Mouse (Mus musculus): ENCODE measurements at regions not wholly inside any gene's neighbourhood (a gene's known extent, or its start where the extent isn't known, plus 50 kb on each side); places are given as distances from the start of the nearest gene placed in this dataset.
"Not testable (repeated sequence)": the region's sequence is repeated elsewhere in the genome, so short reads cannot be mapped to it uniquely, and the experiment has no call there.

GRCm38 (mm10) chr8:39218716-39219115 lies 1456.2 kb upstream of the Adam24 start:
- peak; percentile 95 for ATAC-seq (ENCODE audit: low TSS enrichment)

- no peak for ATAC-seq (ENCODE audit: low TSS enrichment)
These were observed 1447.6 kb upstream of the Adam24 start for GRCm38 (mm10) chr8:39227239-39227638.

DNA sequence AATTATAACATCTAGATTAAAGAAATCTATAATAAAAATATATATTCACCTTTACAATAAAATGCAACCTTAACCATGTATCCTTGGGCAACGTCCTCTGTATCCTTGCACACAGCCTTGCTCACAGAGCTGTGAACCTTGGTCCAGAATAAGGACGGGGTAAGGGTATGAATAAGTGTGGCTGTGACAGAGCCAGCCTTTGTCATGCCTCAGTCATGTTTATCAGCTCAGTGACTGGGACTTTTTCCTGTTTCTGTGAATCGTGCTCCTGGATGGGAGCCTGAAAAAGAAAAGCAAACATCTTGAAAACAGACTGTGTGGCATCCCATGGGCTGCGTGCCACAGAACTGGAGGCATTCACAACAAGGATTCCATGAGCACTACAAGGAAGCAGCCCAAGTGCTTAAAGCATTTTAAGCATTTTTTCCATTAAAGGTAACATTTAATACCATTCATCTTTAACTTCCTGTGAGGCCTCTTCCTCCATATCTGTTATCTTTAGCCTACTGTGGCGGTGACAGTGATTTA lies 1405.8 kb upstream of the Adam24 start:
- ATAC-seq (ENCODE audit: low TSS enrichment): peak; percentile 67; the same call in 1 of the 2 replicates

DNA sequence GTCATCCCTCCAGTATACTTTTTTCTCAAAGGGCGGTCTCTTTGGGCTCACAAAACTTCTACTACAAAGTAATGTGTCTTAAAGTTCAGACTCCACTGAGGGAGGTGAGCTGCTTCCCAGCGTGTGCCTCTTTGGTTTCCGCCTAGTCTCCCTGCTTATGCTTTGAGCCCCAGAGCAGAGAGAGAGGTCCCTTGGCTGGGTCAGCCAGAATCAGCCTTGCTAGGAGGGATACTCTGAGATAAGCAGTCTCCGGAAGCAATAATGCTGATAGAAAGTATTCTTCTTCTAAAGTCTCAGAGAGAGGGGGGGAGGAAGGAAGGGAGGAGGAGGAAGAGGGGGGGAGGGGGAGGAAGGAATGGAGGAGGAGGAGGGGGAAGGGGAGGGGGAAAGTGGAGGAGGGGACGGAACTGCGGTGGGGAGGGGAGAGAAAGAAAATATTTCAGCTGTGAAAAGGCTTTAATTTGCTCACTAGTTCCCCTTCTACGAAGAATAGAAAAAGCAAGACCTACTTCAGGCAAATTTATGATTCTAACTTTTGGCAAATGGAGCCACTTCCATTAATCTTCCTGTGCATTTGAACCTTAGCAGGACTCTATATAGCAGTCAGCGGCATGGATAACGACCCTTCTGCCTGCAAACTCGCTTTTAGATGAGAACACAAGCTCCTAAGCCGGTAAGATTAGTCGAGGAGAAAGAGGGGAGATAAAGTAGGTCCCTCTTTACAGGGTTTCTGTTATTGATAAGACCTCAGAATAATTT lies 1377.2 kb upstream of the Adam24 start:
- ATAC-seq (ENCODE audit: low TSS enrichment): no peak

DNA sequence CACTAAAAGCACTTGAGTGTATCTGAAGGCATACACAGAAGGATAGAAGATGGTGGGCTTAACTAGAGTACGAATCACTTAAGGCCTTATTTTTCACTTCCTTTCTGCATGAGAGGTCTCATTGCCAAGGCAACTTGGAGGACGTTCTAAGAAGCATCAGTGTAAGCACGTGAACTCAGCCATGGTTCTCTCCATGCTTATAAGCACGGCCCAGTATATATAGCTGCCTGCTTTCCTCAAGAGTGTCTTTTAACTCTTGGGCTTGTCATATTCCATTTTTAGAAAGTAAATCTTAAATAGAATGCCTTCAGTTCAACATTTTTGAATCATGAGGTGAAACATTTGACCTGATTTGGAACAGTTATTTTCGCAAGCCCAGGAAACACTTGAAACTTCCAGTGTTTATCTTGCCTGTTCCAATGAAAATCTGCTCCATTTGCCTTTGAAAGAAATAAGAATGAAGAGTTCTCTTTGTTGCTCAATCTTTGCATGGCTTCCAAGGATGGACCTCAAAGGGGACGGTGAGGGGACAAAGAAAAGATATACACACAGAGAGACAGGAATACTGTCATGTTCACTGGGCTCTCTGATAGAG lies 1371.0 kb upstream of the Adam24 start:
- ATAC-seq (ENCODE audit: low TSS enrichment): no peak

DNA sequence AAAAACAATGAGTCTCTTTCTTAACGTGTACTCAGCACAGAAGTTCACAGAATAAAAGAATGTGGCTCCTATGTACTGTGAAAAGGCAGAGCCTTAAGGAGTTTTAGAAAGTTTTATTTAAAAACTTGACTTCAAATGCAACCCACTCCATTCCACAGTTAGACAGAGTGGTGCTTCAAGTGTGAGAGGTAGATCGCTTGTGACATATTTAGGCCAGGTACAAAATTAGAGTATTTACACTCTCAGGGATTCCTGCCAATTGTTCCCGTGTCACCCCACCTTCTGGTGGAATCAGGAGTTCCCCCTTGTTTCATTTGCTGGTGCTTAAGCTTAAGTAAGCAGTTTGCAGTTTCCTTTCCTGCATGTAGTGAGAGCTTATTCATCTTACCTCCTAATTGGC lies 1361.0 kb upstream of the Adam24 start:
- peak; percentile 60 for ATAC-seq (ENCODE audit: low TSS enrichment)

DNA sequence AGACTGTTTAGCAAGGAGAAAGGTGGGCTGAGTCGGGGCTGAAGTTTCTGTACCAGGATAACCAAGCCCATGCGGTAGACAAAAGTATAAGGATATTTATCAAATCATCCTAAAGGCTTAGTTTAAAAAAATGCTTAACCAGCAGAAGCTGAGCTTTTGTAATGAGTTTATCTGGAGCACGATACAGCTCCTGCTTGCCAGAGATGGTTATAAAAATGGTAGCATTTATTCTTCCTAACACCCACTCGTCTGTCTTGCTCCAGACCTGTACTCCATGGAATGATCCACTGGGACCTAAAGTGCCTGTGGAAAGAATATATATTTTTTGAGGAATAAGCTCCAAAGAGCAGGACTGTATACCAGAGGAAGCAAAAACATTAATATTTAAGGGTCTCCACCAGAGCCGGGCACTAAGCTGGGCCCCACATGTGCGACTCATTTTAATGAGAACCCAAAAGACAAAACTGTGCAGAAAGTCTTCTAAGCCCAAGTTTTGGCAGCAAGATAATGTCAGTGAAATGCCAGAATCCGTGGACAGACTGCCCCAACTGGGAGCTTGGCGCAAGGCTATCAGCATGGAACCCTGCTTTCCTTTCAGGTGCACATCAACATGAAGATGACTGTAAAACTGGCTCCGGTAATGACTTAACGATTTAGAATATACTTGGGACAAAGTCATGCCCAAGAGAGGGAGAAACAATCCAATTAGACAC lies 1359.2 kb upstream of the Adam24 start:
- ATAC-seq (ENCODE audit: low TSS enrichment): peak; percentile 88

GRCm38 (mm10) chr8:39316234-39316568 lies 1358.7 kb upstream of the Adam24 start:
- ATAC-seq (ENCODE audit: low TSS enrichment): no peak

- ATAC-seq (ENCODE audit: low TSS enrichment): no peak
These were observed 1345.5 kb upstream of the Adam24 start for GRCm38 (mm10) chr8:39329378-39329777.

DNA sequence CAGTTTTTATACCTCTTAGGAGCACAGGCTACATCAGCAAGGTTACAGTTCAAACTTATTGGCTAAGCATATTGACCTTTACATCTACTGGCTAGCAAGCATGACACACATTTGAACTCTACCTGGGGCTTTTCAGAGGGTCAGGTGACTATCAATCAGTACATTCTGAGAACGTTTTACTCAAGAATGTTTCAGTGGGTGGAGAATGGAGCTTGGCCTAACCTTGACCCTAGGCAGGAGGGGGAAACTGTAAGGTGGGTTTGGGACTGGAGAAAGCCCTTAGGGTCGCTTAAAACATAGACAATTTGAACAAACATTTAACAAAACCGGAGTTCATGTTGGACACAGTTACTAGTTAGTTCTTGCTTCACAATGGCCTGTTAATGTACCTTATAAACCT lies 1330.1 kb upstream of the Adam24 start:
- no peak for ATAC-seq (ENCODE audit: low TSS enrichment)

GRCm38 (mm10) chr8:39346471-39346870 lies 1328.4 kb upstream of the Adam24 start:
- peak; percentile 80 for ATAC-seq (ENCODE audit: low TSS enrichment)

DNA sequence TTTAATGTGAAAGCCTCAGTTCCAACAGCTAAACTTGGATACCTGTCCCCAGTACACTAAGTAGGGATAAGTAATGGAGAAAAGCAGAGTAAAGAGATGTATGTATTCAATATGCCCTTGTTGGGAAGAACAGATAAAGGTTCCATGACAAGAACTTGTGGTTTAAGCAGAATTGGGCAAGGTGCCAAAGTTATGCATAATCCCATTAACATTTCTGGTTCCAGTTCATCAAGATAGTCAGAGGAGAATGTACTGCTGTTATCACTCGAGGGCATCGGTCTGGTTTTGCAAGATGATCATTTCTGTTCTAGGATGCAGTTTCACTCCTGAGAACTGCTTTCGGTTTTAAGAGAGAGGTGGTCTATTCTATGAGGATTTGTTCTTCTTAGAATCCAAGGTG lies 1325.9 kb upstream of the Adam24 start:
- no peak for ATAC-seq (ENCODE audit: low TSS enrichment)

DNA sequence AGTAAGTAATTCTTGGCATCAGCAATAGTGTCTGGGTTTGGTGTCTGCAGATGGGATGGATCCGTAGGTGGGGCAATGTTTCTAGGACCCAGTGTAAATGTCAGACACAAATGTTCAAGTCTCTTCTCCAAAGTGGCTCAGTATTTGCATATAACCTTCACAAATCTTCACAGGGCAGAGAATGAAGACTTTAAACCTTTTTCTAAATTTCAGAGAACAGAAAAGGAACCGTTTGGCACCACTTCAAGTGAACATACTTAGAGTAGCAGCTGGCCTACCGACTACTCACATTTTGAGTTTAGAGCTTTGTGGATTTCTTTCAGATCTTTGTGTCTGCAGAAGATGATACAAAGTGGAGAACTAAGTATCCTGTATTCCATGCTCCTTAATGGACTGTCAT lies 1319.5 kb upstream of the Adam24 start:
- peak; percentile 66 for ATAC-seq (ENCODE audit: low TSS enrichment)

DNA sequence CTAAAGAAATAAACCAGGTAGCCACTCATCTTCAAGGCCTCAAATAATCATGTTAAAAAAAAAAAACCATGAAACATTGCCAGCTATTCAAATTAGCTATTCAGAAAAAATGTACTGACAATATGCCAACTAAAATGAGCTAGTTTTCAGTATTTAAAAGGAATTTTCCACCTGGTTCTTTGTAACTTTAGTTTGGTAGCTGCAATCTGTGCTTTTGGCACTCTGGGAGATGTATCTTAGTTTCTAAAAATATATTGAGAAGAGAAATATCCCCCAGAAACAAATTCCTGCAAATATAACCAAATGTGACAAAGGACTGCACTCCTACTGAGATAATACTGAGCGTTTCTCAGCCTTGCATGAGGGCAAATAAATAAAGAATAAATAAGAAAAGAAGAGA lies 1317.8 kb upstream of the Adam24 start:
- peak; percentile 29; the same call in 1 of the 2 replicates for ATAC-seq (ENCODE audit: low TSS enrichment)

DNA sequence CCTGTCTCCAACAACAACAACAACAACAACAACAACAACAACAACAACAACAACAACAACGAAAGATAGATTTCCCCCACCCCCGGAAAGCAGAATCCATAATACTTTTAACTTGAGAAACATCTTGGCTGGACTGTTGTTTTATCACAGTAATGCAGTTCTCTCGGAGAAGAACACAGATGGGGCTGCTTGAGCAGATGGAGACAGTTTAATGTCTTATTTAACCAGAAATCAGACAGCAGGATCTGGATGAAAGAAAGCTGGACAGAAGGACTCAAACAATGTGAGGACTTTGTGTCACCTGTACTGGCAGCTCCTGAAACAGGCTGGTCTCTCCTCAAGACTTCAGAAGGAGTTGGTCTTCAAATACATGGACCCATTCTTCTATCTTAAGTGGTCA lies 1317.0 kb upstream of the Adam24 start:
- ATAC-seq (ENCODE audit: low TSS enrichment): peak; percentile 53

DNA sequence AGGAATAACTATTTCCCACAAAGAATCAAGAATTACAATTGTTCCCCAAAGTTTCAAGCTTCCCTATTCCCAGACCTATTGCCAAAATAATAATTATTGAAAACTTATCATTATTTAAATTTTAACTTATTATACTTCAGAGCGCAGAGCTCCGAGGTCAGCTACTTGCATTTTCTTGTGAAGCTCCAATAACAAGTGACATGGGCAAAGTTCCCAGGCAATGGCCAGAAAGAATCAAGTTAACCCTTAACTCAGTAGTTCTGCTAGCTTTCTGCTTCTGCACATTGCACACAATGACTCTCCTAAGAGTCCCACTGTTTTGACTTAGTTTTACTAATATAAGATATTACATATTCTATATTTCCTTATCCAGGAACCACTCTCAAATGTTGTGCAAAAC lies 1308.5 kb upstream of the Adam24 start:
- not testable (repeated sequence) for ATAC-seq (ENCODE audit: low TSS enrichment)

Measured in frontal cortex, adult (tissue).